Mouse (Mus musculus) lung, embryonic 15.5 days (tissue): ENCODE results near the gene Rgs19. TPM values are rescaled to one million over a fixed set of nuclear protein-coding genes. Genes with fewer than 3 reads are reported as not detected.

Experiments
- ATAC-seq: fragments of 200-750 bp; cut with Nextera tagmentation; 2 replicates; pipeline ENCODE4 v1.8.0; 2017; ENCODE audit warnings: moderate number of reproducible peaks, borderline replicate concordance; ENCODE audit not compliant: low FRiP score, low TSS enrichment; ENCODE audit errors: extremely low read depth
- H3K27ac ChIP-seq: fragments of 300-500 bp; sonication (generic); 2 replicates; pipeline ENCODE4 v1.5.1; 2015; ENCODE audit warnings: moderate library complexity, mild to moderate bottlenecking, inconsistent platforms
- H3K27me3 ChIP-seq: fragments of 300-500 bp; sonication (generic); 2 replicates; pipeline ENCODE4 v1.6.1; 2015; ENCODE audit warnings: inconsistent platforms
- H3K36me3 ChIP-seq: fragments of 300-500 bp; sonication (generic); 2 replicates; pipeline ENCODE4 v1.6.1; 2015; ENCODE audit warnings: inconsistent platforms
- H3K4me1 ChIP-seq: fragments of 300-500 bp; sonication (generic); 2 replicates; pipeline ENCODE4 v1.6.1; 2015; ENCODE audit warnings: inconsistent platforms
- H3K4me2 ChIP-seq: fragments of 300-500 bp; sonication (generic); 2 replicates; pipeline ENCODE4 v1.6.1; 2015; ENCODE audit warnings: inconsistent platforms, mild to moderate bottlenecking, moderate library complexity
- H3K4me3 ChIP-seq: fragments of 300-500 bp; sonication (generic); 2 replicates; pipeline ENCODE4 v1.5.1; 2015; ENCODE audit warnings: mild to moderate bottlenecking, inconsistent platforms
- H3K9ac ChIP-seq: fragments of 300-500 bp; sonication (generic); 2 replicates; pipeline ENCODE4 v1.6.1; 2015; ENCODE audit warnings: inconsistent platforms
- H3K9me3 ChIP-seq: fragments of 300-500 bp; sonication (generic); 2 replicates; pipeline ENCODE4 v1.6.1; 2016; ENCODE audit warnings: inconsistent platforms
- WGBS: fragments of 180-500 bp; shearing (Covaris S2); methylation state at CpG from one replicate; pipeline ENCODE4 v1.1.7; 2015; 5-methylcytosine and 5-hydroxymethylcytosine counted together
- polyA plus RNA-seq: library from polyadenylated mRNA; unstranded; fragments of >200 nt; fragmentation: Nextera tagmentation; extraction: Ambion mirVana; gene quantifications from 2 replicates; pipeline ENCODE4 v1.2.1, GENCODE M21; 2015

The Rgs19 gene
- polyA plus RNA-seq, 1 experiment from 2014 or later, result 72.3 TPM

GRCm38 (mm10) chr2:181646626-181647472 lies 46.9 kb downstream of the Rgs19 start:
- Histone ChIP-seq H3K9ac (no peak overlapping the region), H3K4me1 (no peaks in the 10 kb centered on the region), H3K36me3 (peaks cover 83% of the 10 kb centered on the region), H3K27me3 (no peaks in the 10 kb centered on the region), H3K27ac (no peak overlapping the region), H3K4me2 (no peak overlapping the region), H3K9me3 (no peaks in the 10 kb centered on the region), H3K4me3 (no peak overlapping the region)
- ATAC-seq, result no peak
- 85% methylated on average over 6 of the region's 6 CpGs for WGBS

- H3K36me3 ChIP-seq, result peaks cover 87% of the 10 kb centered on the region
- H3K4me1 ChIP-seq, result no peaks in the 10 kb centered on the region
- H3K27me3 ChIP-seq, result no peaks in the 10 kb centered on the region
- 92% methylated on average over 3 of the region's 3 CpGs for WGBS
- H3K4me2 ChIP-seq, result no peak overlapping the region
- no peak overlapping the region for H3K27ac ChIP-seq
- no peaks in the 10 kb centered on the region for H3K9me3 ChIP-seq
- H3K4me3 ChIP-seq, result no peak overlapping the region
- no peak overlapping the region for H3K9ac ChIP-seq
- ATAC-seq, result no peak
Measured at GRCm38 (mm10) chr2:181645666-181646065, 48.1 kb downstream of the Rgs19 start.

GRCm38 (mm10) chr2:181644361-181644760 lies 49.4 kb downstream of the Rgs19 start:
- Histone ChIP-seq H3K27ac (no peak overlapping the region), H3K36me3 (peaks cover 80% of the 10 kb centered on the region), H3K9ac (no peak overlapping the region), H3K9me3 (no peaks in the 10 kb centered on the region), H3K4me3 (no peak overlapping the region), H3K27me3 (no peaks in the 10 kb centered on the region), H3K4me1 (no peaks in the 10 kb centered on the region), H3K4me2 (no peak overlapping the region)
- peak; percentile 19; the same call in 1 of the 2 replicates for ATAC-seq
- 89% methylated on average over 2 of the region's 2 CpGs for WGBS

Other genes with a start within 250 kb of the Rgs19 start
- gene Zbtb46, start 234.6 kb downstream of the Rgs19 start, polyA plus RNA-seq, result 12.5 and 14.6 TPM in 2 replicates
- 0.24 and 0.26 TPM in 2 replicates for gene Abhd16b, start 200.8 kb downstream of the Rgs19 start, polyA plus RNA-seq
- gene Tpd52l2, start 196.8 kb downstream of the Rgs19 start, polyA plus RNA-seq, result 155 and 160 TPM in 2 replicates
- gene Dnajc5, start 173.5 kb downstream of the Rgs19 start, polyA plus RNA-seq, result 84.8 and 87.4 TPM in 2 replicates
- gene Uckl1, start 109.1 kb downstream of the Rgs19 start, polyA plus RNA-seq, result 41.4 and 51.2 TPM in 2 replicates
- 60.8 and 61.9 TPM in 2 replicates for gene Prpf6, start 102.1 kb downstream of the Rgs19 start, polyA plus RNA-seq
- 48.2 and 52.3 TPM in 2 replicates for gene Zfp512b, start 101.2 kb downstream of the Rgs19 start, polyA plus RNA-seq
- 29.7 and 30.1 TPM in 2 replicates for gene Samd10, start 94.8 kb downstream of the Rgs19 start, polyA plus RNA-seq
- gene Gm29797, start 36.9 kb downstream of the Rgs19 start, polyA plus RNA-seq, result not detected in 2 replicates
- 65.3 and 70.3 TPM in 2 replicates for gene Sox18, start 22.3 kb downstream of the Rgs19 start, polyA plus RNA-seq
- 23.2 and 23.7 TPM in 2 replicates for gene Tcea2, start 13.7 kb downstream of the Rgs19 start, polyA plus RNA-seq
- not detected in 2 replicates for gene Lkaaear1, start 4.5 kb upstream of the Rgs19 start, polyA plus RNA-seq
- gene Oprl1, start 21.0 kb upstream of the Rgs19 start, polyA plus RNA-seq, result 0.92 and 0.93 TPM in 2 replicates
- gene Myt1, start 69.4 kb upstream of the Rgs19 start, polyA plus RNA-seq, result 0.06 and 0.19 TPM in 2 replicates
- 30.2 and 32.4 TPM in 2 replicates for gene Pcmtd2, start 143.9 kb upstream of the Rgs19 start, polyA plus RNA-seq
- 75.1 and 75.3 TPM in 2 replicates for gene Polr3k, start 170.4 kb upstream of the Rgs19 start, polyA plus RNA-seq